ENCODE assay signal across 9 mouse cellular contexts in the genomic region with DNA sequence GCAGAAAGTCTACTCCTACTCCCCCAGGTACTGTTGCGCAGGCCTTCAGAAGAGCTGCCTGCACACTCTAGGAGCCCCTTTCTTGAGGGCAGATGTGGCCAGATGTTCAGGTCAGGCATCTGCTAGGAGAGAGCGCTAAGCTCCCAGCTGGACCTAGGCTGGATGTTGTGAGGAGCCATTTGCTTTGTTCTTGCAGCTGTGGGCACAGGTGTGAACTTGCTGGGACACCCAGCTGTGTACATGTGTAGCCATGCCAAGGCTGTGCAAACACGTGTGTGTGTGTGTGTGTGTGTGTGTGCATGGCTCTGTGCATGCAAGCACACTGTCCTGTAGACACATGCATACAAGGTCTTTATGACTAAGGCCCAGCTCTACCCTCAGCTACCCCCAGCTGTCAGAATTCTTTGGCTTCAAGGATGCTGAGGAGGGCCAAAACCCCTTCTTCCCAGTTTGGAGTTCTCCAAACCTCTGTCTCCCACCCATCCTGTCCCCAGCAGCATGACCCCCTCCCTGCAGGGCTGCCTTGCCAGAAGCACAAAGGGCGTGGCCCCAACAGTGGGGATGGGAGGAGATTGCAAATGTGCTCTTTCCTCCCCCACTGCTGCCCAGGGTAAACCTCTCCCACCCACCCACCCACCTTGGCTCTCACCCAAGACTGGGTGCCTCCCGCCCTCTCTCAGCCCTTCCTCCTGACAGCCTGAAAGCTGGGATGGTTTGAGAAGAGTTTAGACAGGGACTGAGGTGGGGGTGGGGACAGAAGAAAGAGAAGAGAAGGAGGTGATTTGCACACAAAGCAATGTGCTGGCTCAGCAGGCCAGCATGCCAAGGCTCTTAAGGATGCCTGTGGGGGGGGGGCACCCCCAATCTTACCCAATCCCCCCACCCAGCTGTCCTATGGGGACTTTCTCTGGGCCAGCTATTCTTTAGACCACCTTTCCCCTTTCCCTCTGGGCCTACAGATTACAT. TPM values are rescaled to one million over a fixed set of nuclear protein-coding genes. Genes with fewer than 3 reads are reported as not detected.
DNase-seq lines count a peak whose midpoint lies in the region; ATAC-seq and TF ChIP-seq lines count a peak whose summit lies in the region.
"Had no signal": no experiment of that assay in that cellular context is flagged by ENCODE, and none has a peak within 500 bp of the region (broad histone marks: within the 10 kb centered on the region; RNA-seq: fewer than 3 reads in every experiment).

No protein-coding gene starts in this region.

- no peak for DNase-seq in forebrain, embryonic 10.5 days (ENCODE audit: extremely low spot score, low spot score)
- no peak for DNase-seq in forebrain, embryonic 11.5 days (ENCODE audit: low spot score)
- DNase-seq in testis, postnatal 10 days (ENCODE audit: low spot score), result peak; percentile 63
- no peak for DNase-seq in testis, postnatal 14 days (ENCODE audit: low spot score)
- no peak for DNase-seq in stomach, postnatal 0 days (ENCODE audit: low spot score)
- no peak for DNase-seq in frontal cortex, postnatal 25 days (ENCODE audit: low spot score in 2 of 2)
- no peak for DNase-seq in ovary, postnatal 14 days (ENCODE audit: low spot score)

- H3K4me2 ChIP-seq in forebrain, embryonic 11.5 days (ENCODE audit: low read depth, low read length, severe bottlenecking), result no peak overlapping the region
- H3K4me2 ChIP-seq in hindbrain, embryonic 16.5 days (ENCODE audit: low read length), result no peak overlapping the region
- no peak overlapping the region for H3K4me2 ChIP-seq in stomach, postnatal 0 days (replicated peaks; ENCODE audit: low read depth)

- TF ChIP-seq CTCF in stomach, postnatal 0 days (IDR thresholded peaks at IDR 0.05; ENCODE audit: low read depth), result no peak

- no peak for TF ChIP-seq EP300 in stomach, postnatal 0 days (optimal IDR thresholded peaks at IDR 0.05)

- no peaks in the 10 kb centered on the region for H3K36me3 ChIP-seq in forebrain, embryonic 10.5 days (replicated peaks)
- H3K36me3 ChIP-seq in forebrain, embryonic 11.5 days (ENCODE audit: control insufficient read depth, insufficient read depth, low read length), result no peaks in the 10 kb centered on the region
- no peaks in the 10 kb centered on the region for H3K36me3 ChIP-seq in hindbrain, embryonic 16.5 days (ENCODE audit: control insufficient read depth, insufficient read depth, low read length)
- no peaks in the 10 kb centered on the region for H3K36me3 ChIP-seq in stomach, postnatal 0 days (ENCODE audit: control insufficient read depth, insufficient read depth, low read length)

- peak overlapping the region; percentile 65 for H3K27ac ChIP-seq in forebrain, embryonic 10.5 days
- no peak overlapping the region for H3K27ac ChIP-seq in forebrain, embryonic 11.5 days (ENCODE audit: low read depth, low read length)
- H3K27ac ChIP-seq in hindbrain, embryonic 16.5 days (ENCODE audit: low read depth, low read length), result no peak overlapping the region
- H3K27ac ChIP-seq in stomach, postnatal 0 days (replicated peaks), result peak overlapping the region; percentile 85

- H3K9me3 ChIP-seq in forebrain, embryonic 10.5 days, result no peaks in the 10 kb centered on the region
- no peaks in the 10 kb centered on the region for H3K9me3 ChIP-seq in forebrain, embryonic 11.5 days (ENCODE audit: control insufficient read depth, low read length)
- H3K9me3 ChIP-seq in hindbrain, embryonic 16.5 days (ENCODE audit: control insufficient read depth, low read length), result no peaks in the 10 kb centered on the region
- no peaks in the 10 kb centered on the region for H3K9me3 ChIP-seq in stomach, postnatal 0 days (ENCODE audit: control insufficient read depth, low read length)
- H3K9me3 ChIP-seq: megakaryocyte, embryonic 14.5 days had no signal

- H3K9ac ChIP-seq in forebrain, embryonic 11.5 days (ENCODE audit: low read length), result no peak overlapping the region
- no peak overlapping the region for H3K9ac ChIP-seq in hindbrain, embryonic 16.5 days (ENCODE audit: low read depth, low read length)
- no peak overlapping the region for H3K9ac ChIP-seq in stomach, postnatal 0 days (ENCODE audit: low read length)

- 42% methylated on average over 5 of the region's 5 CpGs for WGBS in forebrain, embryonic 10.5 days
- 44% methylated on average over 5 of the region's 5 CpGs for WGBS in forebrain, embryonic 11.5 days
- WGBS in hindbrain, embryonic 16.5 days, result 37% methylated on average over 5 of the region's 5 CpGs
- WGBS in stomach, postnatal 0 days, result 34% methylated on average over 5 of the region's 5 CpGs

- H3K27me3 ChIP-seq in forebrain, embryonic 10.5 days (ENCODE audit: poor library complexity, severe bottlenecking), result peaks cover 19% of the 10 kb centered on the region
- H3K27me3 ChIP-seq in forebrain, embryonic 11.5 days (ENCODE audit: control insufficient read depth, insufficient read depth, low read length), result no peaks in the 10 kb centered on the region
- no peaks in the 10 kb centered on the region; the same call in 1 of the 2 replicates for H3K27me3 ChIP-seq in hindbrain, embryonic 16.5 days (replicated peaks; ENCODE audit: control insufficient read depth, insufficient read depth, low read length)
- H3K27me3 ChIP-seq in stomach, postnatal 0 days (ENCODE audit: control insufficient read depth, insufficient read depth, low read length), result no peaks in the 10 kb centered on the region

- H3K4me3 ChIP-seq in forebrain, embryonic 10.5 days, result no peak overlapping the region
- no peak overlapping the region for H3K4me3 ChIP-seq in forebrain, embryonic 11.5 days (ENCODE audit: low read depth, low read length)
- no peak overlapping the region for H3K4me3 ChIP-seq in hindbrain, embryonic 16.5 days (ENCODE audit: low read length)
- H3K4me3 ChIP-seq in stomach, postnatal 0 days (ENCODE audit: low read depth, low read length), result no peak overlapping the region

- no peak for ATAC-seq in forebrain, embryonic 11.5 days (replicated peaks; ENCODE audit: low FRiP score)
- 0 out of 2 replicates have a peak, but pooled peaks have one; percentile 21 for ATAC-seq in hindbrain, embryonic 16.5 days
- ATAC-seq in stomach, postnatal 0 days (ENCODE audit: low FRiP score, low TSS enrichment), result peak; percentile 26

- peaks cover 71% of the 10 kb centered on the region for H3K4me1 ChIP-seq in forebrain, embryonic 10.5 days
- peaks cover 11% of the 10 kb centered on the region; the same call in 1 of the 2 replicates for H3K4me1 ChIP-seq in forebrain, embryonic 11.5 days (replicated peaks; ENCODE audit: control insufficient read depth, insufficient read depth, low read length)
- no peaks in the 10 kb centered on the region; the same call in 1 of the 2 replicates for H3K4me1 ChIP-seq in hindbrain, embryonic 16.5 days (ENCODE audit: control insufficient read depth, insufficient read depth, low read depth, low read length)
- peaks cover 10% of the 10 kb centered on the region for H3K4me1 ChIP-seq in stomach, postnatal 0 days (replicated peaks; ENCODE audit: control insufficient read depth, insufficient read depth)

RNA-seq across cellular contexts. Expression of a gene that starts 7.2 kb away (rescaled TPM):
- 15.9 and 17.6 TPM in 2 replicates for polyA plus RNA-seq in forebrain, embryonic 10.5 days (2016; fragmentation: Nextera tagmentation; extraction: Ambion mirVana)
- 30.7 and 32.7 TPM in 2 replicates for polyA plus RNA-seq in forebrain, embryonic 11.5 days (2014; fragmentation: Nextera tagmentation; extraction: Ambion mirVana)
- 14.5 and 25.2 TPM in 2 replicates for polyA plus RNA-seq in hindbrain, embryonic 16.5 days (2015; fragmentation: Nextera tagmentation; extraction: Ambion mirVana)
- polyA plus RNA-seq in stomach, postnatal 0 days (2015; fragmentation: Nextera tagmentation; extraction: Ambion mirVana), result 31.6 and 39.5 TPM in 2 replicates

RNA-seq across cellular contexts. Expression of a gene that starts 10.4 kb away (rescaled TPM):
- polyA plus RNA-seq in forebrain, embryonic 10.5 days (2016; fragmentation: Nextera tagmentation; extraction: Ambion mirVana), result 2.7 and 3.7 TPM in 2 replicates
- polyA plus RNA-seq in forebrain, embryonic 11.5 days (2014; fragmentation: Nextera tagmentation; extraction: Ambion mirVana), result 2.0 TPM in 2 replicates
- polyA plus RNA-seq in hindbrain, embryonic 16.5 days (2015; fragmentation: Nextera tagmentation; extraction: Ambion mirVana), result 0.64 and 0.72 TPM in 2 replicates
- polyA plus RNA-seq in stomach, postnatal 0 days (2015; fragmentation: Nextera tagmentation; extraction: Ambion mirVana), result 2.6 TPM in 2 replicates

RNA-seq across cellular contexts. Expression of a gene that starts 19.5 kb away (rescaled TPM):
- 83.0 and 84.2 TPM in 2 replicates for polyA plus RNA-seq in forebrain, embryonic 10.5 days (2016; fragmentation: Nextera tagmentation; extraction: Ambion mirVana)
- polyA plus RNA-seq in forebrain, embryonic 11.5 days (2014; fragmentation: Nextera tagmentation; extraction: Ambion mirVana), result 58.4 and 62.6 TPM in 2 replicates
- polyA plus RNA-seq in hindbrain, embryonic 16.5 days (2015; fragmentation: Nextera tagmentation; extraction: Ambion mirVana), result 25.6 and 26.6 TPM in 2 replicates
- 42.3 and 45.6 TPM in 2 replicates for polyA plus RNA-seq in stomach, postnatal 0 days (2015; fragmentation: Nextera tagmentation; extraction: Ambion mirVana)

RNA-seq across cellular contexts. Expression of a gene that starts 22.0 kb away (rescaled TPM):
- polyA plus RNA-seq in forebrain, embryonic 10.5 days (2016; fragmentation: Nextera tagmentation; extraction: Ambion mirVana), result 2.8 and 3.6 TPM in 2 replicates
- polyA plus RNA-seq in forebrain, embryonic 11.5 days (2014; fragmentation: Nextera tagmentation; extraction: Ambion mirVana), result 4.0 and 4.2 TPM in 2 replicates
- polyA plus RNA-seq in hindbrain, embryonic 16.5 days (2015; fragmentation: Nextera tagmentation; extraction: Ambion mirVana), result 2.4 and 3.1 TPM in 2 replicates
- polyA plus RNA-seq in stomach, postnatal 0 days (2015; fragmentation: Nextera tagmentation; extraction: Ambion mirVana), result 0.24 and 1.1 TPM in 2 replicates

RNA-seq across cellular contexts. Expression of a gene that starts 22.0 kb away (rescaled TPM):
- 36.2 and 38.4 TPM in 2 replicates for polyA plus RNA-seq in forebrain, embryonic 10.5 days (2016; fragmentation: Nextera tagmentation; extraction: Ambion mirVana)
- 35.2 and 40.4 TPM in 2 replicates for polyA plus RNA-seq in forebrain, embryonic 11.5 days (2014; fragmentation: Nextera tagmentation; extraction: Ambion mirVana)
- polyA plus RNA-seq in hindbrain, embryonic 16.5 days (2015; fragmentation: Nextera tagmentation; extraction: Ambion mirVana), result 116 and 133 TPM in 2 replicates
- polyA plus RNA-seq in stomach, postnatal 0 days (2015; fragmentation: Nextera tagmentation; extraction: Ambion mirVana), result 22.3 and 23.6 TPM in 2 replicates

Comparison
In these comparisons a context has a peak if more than half of its experiments do, and no peak if none do; other contexts are left out.
1. H3K27ac ChIP-seq: peak in forebrain, embryonic 10.5 days (single experiment) and stomach, postnatal 0 days (single experiment); none in forebrain, embryonic 11.5 days (single experiment) and hindbrain, embryonic 16.5 days (single experiment).